Mouse (Mus musculus) cortical plate, adult 2 months (tissue): ENCODE results near the gene B3gat2.

Source experiments
- CTCF ChIP-seq: fragments of 200-500 bp; IDR thresholded peaks from 2 replicates; pipeline ENCODE4 v1.5.1; 2011; ENCODE audit warnings: mild to moderate bottlenecking, control low read depth, low read length; ENCODE audit not compliant: insufficient read depth; ENCODE audit errors: extremely low read depth
- POLR2A ChIP-seq: fragments of 200-500 bp; IDR thresholded peaks from 2 replicates; pipeline ENCODE4 v1.6.1; 2011; ENCODE audit warnings: mild to moderate bottlenecking, low read length, control low read depth; ENCODE audit not compliant: insufficient read depth; ENCODE audit errors: extremely low read depth

- TF ChIP-seq CTCF (no peak), POLR2A (no peak)
Observed at GRCm38 (mm10) chr1:23845007-23845406, 83.5 kb downstream of the B3gat2 start.
